Mouse (Mus musculus) heart, postnatal 14 days (tissue): Measurements from ENCODE around the gene Filip1. TPM values are rescaled to one million over a fixed set of nuclear protein-coding genes. Genes with fewer than 3 reads are reported as not detected.

ENCODE experiments used
- DNase-seq, 2 experiments: peaks; one replicate each; pipeline ENCODE4 v3.0.0; 2021 to 2022
- intact Hi-C: fragments of 180-260 bp; cut with DNase I; formaldehyde crosslinking; loops from one replicate; pipeline ENCODE4 v1.15.1; 2025
- total RNA-seq, 2 experiments: library from RNA; stranded (reverse); gene quantifications; 2 replicates each; pipeline ENCODE4 v1.2.3; 2021

Gene Filip1
- total RNA-seq, 2 experiments from 2014 or later = 117 to 120 TPM

- DNase-seq = no peak
- intact Hi-C loops = loop anchor here (5.0 kb wide), 1 partner anchor 117 kb away; no protein-coding TSS in a partner anchor
These were observed 207.2 kb downstream of the Filip1 start for GRCm38 (mm10) chr9:79805426-79805825.

GRCm38 (mm10) chr9:79796461-79797135, 216.1 kb downstream of the Filip1 start:
- intact Hi-C loops = no loop called here

GRCm38 (mm10) chr9:79795076-79795475, 217.6 kb downstream of the Filip1 start:
- intact Hi-C loops = no loop called here
- no peak for DNase-seq

More at GRCm38 (mm10) chr9:79796461-79797135, 216.1 kb downstream of the Filip1 start:
- no peak for DNase-seq

GRCm38 (mm10) chr9:79792841-79793835, 219.5 kb downstream of the Filip1 start, which contains the start of gene Tmem30a:
Gene Tmem30a (minus strand): TSS chr9:79793507.
- intact Hi-C loops = loop anchor here (2.0 kb wide), 1 partner anchor 34 kb away; the partner anchor contains the start of gene Cox7a2
- peak; percentile 95 for DNase-seq

- intact Hi-C loops = no loop called here
- no peak for DNase-seq
These were observed 226.9 kb downstream of the Filip1 start for GRCm38 (mm10) chr9:79785794-79786085.

GRCm38 (mm10) chr9:79784934-79785793, 227.5 kb downstream of the Filip1 start:
- intact Hi-C loops = no loop called here
- no peak for DNase-seq

GRCm38 (mm10) chr9:79784439-79784838, 228.2 kb downstream of the Filip1 start:
- DNase-seq = no peak
- intact Hi-C loops = no loop called here

- intact Hi-C loops = no loop called here
- DNase-seq = no peak
These were observed 233.3 kb downstream of the Filip1 start for GRCm38 (mm10) chr9:79779354-79779753.

GRCm38 (mm10) chr9:79766991-79767545, 245.6 kb downstream of the Filip1 start:
- DNase-seq = no peak
- intact Hi-C loops = no loop called here

GRCm38 (mm10) chr9:79765329-79765728, 247.3 kb downstream of the Filip1 start:
- DNase-seq = no peak
- intact Hi-C loops = no loop called here

Other genes with a start within 250 kb of the Filip1 start
- gene Tmem30a, start 219.3 kb downstream of the Filip1 start, total RNA-seq = 10 to 100 TPM; 59.4 to 61.9 TPM
- gene Senp6, start 54.1 kb upstream of the Filip1 start, total RNA-seq = 10 to 100 TPM; 70.6 to 72.0 TPM
- 10 to 100 TPM; 16.9 to 18.0 TPM for gene Myo6, start 152.2 kb upstream of the Filip1 start, total RNA-seq